Mouse (Mus musculus) CH12.LX (cell line): Measurements from ENCODE around the gene Ccdc74a. TPM values are rescaled to one million over a fixed set of nuclear protein-coding genes. Genes with fewer than 3 reads are reported as not detected.
"Not testable (repeated sequence)": the region's sequence is repeated elsewhere in the genome, so short reads cannot be mapped to it uniquely, and the experiment has no call there.

Experiments
- DNase-seq: peaks from one replicate; pipeline ENCODE4 v3.0.0-alpha.2; 2013; ENCODE audit errors: extremely low read depth
- H3K27ac ChIP-seq: 2 replicates; pipeline ENCODE4 v1.5.1; 2012; ENCODE audit warnings: low read depth, mild to moderate bottlenecking, control low read depth, moderate library complexity; ENCODE audit not compliant: insufficient read depth
- H3K27me3 ChIP-seq: replicated peaks from 2 replicates; pipeline ENCODE3; 2012; ENCODE audit warnings: inconsistent platforms
- H3K36me3 ChIP-seq, 2 experiments: replicated peaks in 1 of 2; 2 replicates each; pipeline versions ENCODE3 to v1.6.1; 2012; ENCODE audit warnings: inconsistent platforms in 1 of 2, low read length in 1 of 2, mild to moderate bottlenecking in 1 of 2, mixed read lengths in 1 of 2, moderate library complexity in 1 of 2; ENCODE audit not compliant: control insufficient read depth in 1 of 2, insufficient read depth in 1 of 2
- H3K4me1 ChIP-seq, 2 experiments: 2 replicates each; pipeline ENCODE4 v1.6.1; 2012; ENCODE audit warnings: inconsistent platforms in 1 of 2, moderate library complexity in 1 of 2; ENCODE audit not compliant: insufficient read depth in 2 of 2, control insufficient read depth in 1 of 2
- H3K4me2 ChIP-seq: 2 replicates; pipeline ENCODE4 v1.6.1; 2012; ENCODE audit warnings: low read depth, mild to moderate bottlenecking, control low read depth; ENCODE audit not compliant: poor library complexity, insufficient read depth, severe bottlenecking
- H3K4me3 ChIP-seq, 3 experiments: fragments of 150-350 bp in 1 of 3; sonication (generic) in 1 of 3; replicated peaks in 1 of 3; 2 replicates each; pipeline versions ENCODE3 to v1.5.1; 2011 to 2012; ENCODE audit warnings: low read depth in 2 of 3, low read length in 2 of 3, mild to moderate bottlenecking in 2 of 3, moderate library complexity in 2 of 3, control low read depth in 1 of 3, improper control_type of control experiment in 1 of 3, inconsistent platforms in 1 of 3, mixed read lengths in 1 of 3; ENCODE audit not compliant: poor library complexity in 1 of 3
- H3K79me2 ChIP-seq: replicated peaks from 2 replicates; pipeline ENCODE4 v1.6.1; 2012; ENCODE audit warnings: mild to moderate bottlenecking, moderate library complexity; ENCODE audit not compliant: control insufficient read depth, poor library complexity, insufficient read depth, severe bottlenecking; ENCODE audit errors: extremely low read depth
- H3K9ac ChIP-seq: 2 replicates; pipeline ENCODE4 v1.6.1; 2012; ENCODE audit warnings: low read depth, mild to moderate bottlenecking, control low read depth, moderate library complexity; ENCODE audit not compliant: insufficient read depth
- H3K9me3 ChIP-seq: replicated peaks from 2 replicates; pipeline ENCODE3; 2012; ENCODE audit warnings: low read length, inconsistent platforms, mixed read lengths
- BHLHE40 ChIP-seq: IDR thresholded peaks from 2 replicates; pipeline ENCODE4 v1.6.1; 2011; ENCODE audit warnings: mild to moderate bottlenecking, low read depth, low read length, improper control_type of control experiment
- CTCF ChIP-seq, 2 experiments: IDR thresholded peaks in 1 of 2; conservative IDR thresholded peaks in 1 of 2; 2 replicates each; pipeline ENCODE4 v1.5.1; 2011 to 2012; ENCODE audit warnings: low read depth in 2 of 2, low read length in 2 of 2, improper control_type of control experiment in 1 of 2, inconsistent platforms in 1 of 2, mild to moderate bottlenecking in 1 of 2, moderate library complexity in 1 of 2
- MAX ChIP-seq: IDR thresholded peaks from 2 replicates; pipeline ENCODE4 v1.6.1; 2011; ENCODE audit warnings: low read length, improper control_type of control experiment
- MYC ChIP-seq: IDR thresholded peaks from 2 replicates; pipeline ENCODE4 v1.6.1; 2011; ENCODE audit warnings: low read depth, mild to moderate bottlenecking, improper control_type of control experiment, low read length
- NELFE ChIP-seq: IDR thresholded peaks from 2 replicates; pipeline ENCODE4 v1.6.1; 2011; ENCODE audit warnings: low read depth, low read length, improper control_type of control experiment
- PAX5 ChIP-seq: IDR thresholded peaks from 2 replicates; pipeline ENCODE4 v1.6.1; 2012; ENCODE audit warnings: low read length, inconsistent platforms, mixed read lengths
- RAD21 ChIP-seq: IDR thresholded peaks from 2 replicates; pipeline ENCODE4 v1.6.1; 2011; ENCODE audit warnings: low read depth, mild to moderate bottlenecking, low read length, improper control_type of control experiment, moderate library complexity
- SIN3A ChIP-seq: IDR thresholded peaks from 2 replicates; pipeline ENCODE4 v1.6.1; 2012; ENCODE audit warnings: low read length, improper control_type of control experiment, inconsistent platforms
- SMC3 ChIP-seq: IDR thresholded peaks from 2 replicates; pipeline ENCODE4 v1.6.1; 2011; ENCODE audit warnings: low read depth, low read length, improper control_type of control experiment
- dilution Hi-C: fragments of 300-500 bp; cut with MboI; formaldehyde crosslinking; loops from 2 replicates; pipeline ENCODE4 v1.14.3; 2020; ENCODE audit warnings: low sequenced_read_pairs; ENCODE audit not compliant: extremely low pct_unique_long_range_greater_than_20kb, extremely low pct_ligation_motif_present
- in situ Hi-C: fragments of 300-500 bp; cut with MboI; formaldehyde crosslinking; loops from 3 replicates; pipeline ENCODE4 v1.14.3; 2019; ENCODE audit warnings: low sequenced_read_pairs, low pct_ligation_motif_present, low pct_unique_long_range_greater_than_20kb, mixed read lengths
- polyA plus RNA-seq: library from polyadenylated mRNA; unstranded; fragments of >175 nt; gene quantifications from 2 replicates; pipeline ENCODE4 v1.2.1, GENCODE M21; 2012; ENCODE audit warnings: low read depth; ENCODE audit not compliant: insufficient read length
- total RNA-seq, 2 experiments: library from RNA; depleted of rRNA; stranded (reverse); fragments of 300-350 nt in 1 of 2; fragments of >200 nt in 1 of 2; gene quantifications; 2 replicates each; pipeline ENCODE4 v1.2.3; 2012 to 2014

Ccdc74a gene
- total and polyA plus RNA-seq, 3 experiments = 2.0 TPM; not detected in 2

DNA sequence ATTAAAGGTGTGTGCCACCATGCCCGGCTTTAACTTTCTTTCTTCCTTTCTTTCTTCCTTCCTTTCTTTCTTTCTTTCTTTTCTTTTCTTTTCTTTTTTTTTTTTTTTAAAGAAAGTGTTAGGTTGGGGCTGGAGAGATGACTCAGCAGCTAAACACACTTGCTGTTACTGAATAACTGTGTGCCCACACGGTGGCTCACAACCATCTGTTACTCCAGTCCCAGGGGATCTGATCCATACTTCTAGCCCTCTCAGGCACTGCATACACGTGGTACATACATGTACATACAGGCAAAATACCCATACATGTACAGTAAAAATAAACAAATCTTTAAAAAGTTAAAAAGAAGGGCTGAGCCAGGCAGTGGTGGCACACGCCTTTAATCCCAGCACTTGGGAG lies 34.9 kb upstream of the Ccdc74a start:
- H3K27me3 ChIP-seq = peaks cover 7% of the 10 kb centered on the region
- H3K9ac ChIP-seq = no peak overlapping the region
- H3K9me3 ChIP-seq = peaks cover 18% of the 10 kb centered on the region
- H3K4me3 ChIP-seq = no peak overlapping the region
- no peak overlapping the region for H3K4me2 ChIP-seq
- in situ Hi-C loops = no loop called here
- no peaks in the 10 kb centered on the region for H3K36me3 ChIP-seq
- H3K27ac ChIP-seq = no peak overlapping the region
- DNase-seq = no peak
- TF ChIP-seq PAX5 (no peak), SIN3A (no peak)
- TF ChIP-seq, all 38 proteins: peak for 0
- Histone ChIP-seq H3K79me2 (no peaks in the 10 kb centered on the region), H3K4me1 (peaks cover 0 to 5% of the 10 kb centered on the region in 2 experiments; a peak in 2 of 4 replicates)
- dilution Hi-C loops = no loop called here

DNA sequence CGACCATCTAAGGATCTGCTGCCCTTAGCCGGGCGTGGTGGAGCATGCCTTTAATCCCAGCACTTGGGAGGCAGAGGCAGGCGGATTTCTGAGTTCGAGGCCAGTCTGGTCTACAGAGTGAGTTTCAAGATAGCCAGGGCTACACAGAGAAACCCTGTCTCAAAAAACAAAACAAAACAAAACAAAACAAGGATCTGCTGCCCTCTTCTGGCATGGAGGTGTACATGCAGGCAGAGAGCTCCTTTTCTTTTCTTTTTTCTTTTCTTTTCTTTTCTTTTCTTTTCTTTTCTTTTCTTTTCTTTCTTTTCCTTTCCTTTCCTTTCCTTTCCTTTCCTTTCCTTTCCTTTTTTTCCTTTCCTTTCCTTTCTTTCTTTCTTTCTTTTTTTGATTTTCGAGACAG lies 31.5 kb upstream of the Ccdc74a start:
- H3K4me2 ChIP-seq, H3K4me3 ChIP-seq, H3K27me3 ChIP-seq, H3K9me3 ChIP-seq, H3K9ac ChIP-seq, dilution Hi-C loops, H3K4me1 ChIP-seq, H3K27ac ChIP-seq, H3K79me2 ChIP-seq, H3K36me3 ChIP-seq: not testable (repeated sequence)
- DNase-seq = peak; percentile 30
- peak; percentile 41 for TF ChIP-seq RAD21
- peak; percentile 34; the same call in 1 of the 2 replicates for TF ChIP-seq SMC3
- TF ChIP-seq CTCF (conservative IDR thresholded peaks at IDR 0.05 in 1 of 2, IDR thresholded peaks at IDR 0.05 in 1 of 2; ENCODE audit: low read depth in 2 of 2, low read length in 2 of 2) = peak; percentile 38 to 56
- in situ Hi-C loops = loop anchor here (5.0 kb wide), 1 partner anchor 57 kb away; no protein-coding TSS in a partner anchor

DNA sequence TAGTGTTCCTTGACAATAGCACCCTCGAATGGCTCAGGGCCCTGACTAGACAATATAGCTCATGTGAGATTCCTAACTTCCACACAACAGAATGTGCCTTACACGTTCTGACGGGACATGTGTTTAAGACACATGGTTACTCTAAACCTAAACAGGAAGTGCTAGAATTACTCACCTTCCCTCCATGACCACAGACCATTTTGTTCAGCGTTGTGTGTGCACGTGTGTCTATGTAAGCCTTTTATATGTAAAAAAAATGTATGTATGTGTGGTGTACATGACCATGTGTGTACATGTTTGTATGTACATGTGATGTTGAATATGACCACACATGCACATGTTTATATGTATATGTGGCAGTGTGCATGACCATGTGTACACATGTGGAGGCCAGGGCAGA lies 30.1 kb upstream of the Ccdc74a start:
- no peaks in the 10 kb centered on the region for H3K9me3 ChIP-seq
- H3K9ac ChIP-seq = no peak overlapping the region

More for the DNA sequence above, 30.1 kb upstream of the Ccdc74a start:
- Histone ChIP-seq H3K36me3 (peaks cover 0 to 3% of the 10 kb centered on the region in 2 experiments), H3K4me2 (no peak overlapping the region), H3K4me3 (no peak overlapping the region), H3K27ac (no peak overlapping the region), H3K4me1 (peaks cover 10 to 14% of the 10 kb centered on the region in 2 experiments), H3K79me2 (peaks cover 21% of the 10 kb centered on the region), H3K27me3 (no peaks in the 10 kb centered on the region)
- in situ Hi-C loops = loop anchor here (5.0 kb wide), 1 partner anchor 59 kb away; no protein-coding TSS in a partner anchor
- TF ChIP-seq NELFE (no peak), MAX (peak; percentile 56), MYC (peak; percentile 16; the same call in 1 of the 2 replicates), BHLHE40 (peak; percentile 35; the same call in 1 of the 2 replicates)
- dilution Hi-C loops = no loop called here
- DNase-seq = no peak
